Mouse (Mus musculus) frontal cortex, adult (tissue): ENCODE data around the gene Hdgfl2.

Experiments used
- ATAC-seq: cut with Nextera tagmentation; 2 replicates; pipeline ENCODE4 v1.9.2; 2017; ENCODE audit warnings: mild to moderate bottlenecking, moderate library complexity, mixed read lengths; ENCODE audit not compliant: low TSS enrichment

Gene Hdgfl2

DNA sequence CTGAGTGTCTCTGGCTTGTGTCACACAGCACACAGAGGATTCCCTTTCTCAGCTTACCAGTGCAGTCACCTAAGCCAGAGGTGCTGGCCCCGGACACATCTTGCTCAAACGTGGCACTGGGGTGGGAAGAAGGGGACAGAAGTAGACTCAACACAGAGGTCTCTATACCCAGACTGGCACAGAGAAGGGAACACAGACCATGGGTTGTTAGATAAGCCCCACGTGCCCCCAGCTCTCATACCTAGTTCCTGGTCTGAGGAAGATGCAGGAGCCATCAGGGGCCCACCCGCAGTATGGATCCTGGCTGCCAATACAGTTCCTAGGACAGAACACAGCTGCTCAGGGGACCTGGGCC lies 45.8 kb downstream of the Hdgfl2 start:
- no peak for ATAC-seq

DNA sequence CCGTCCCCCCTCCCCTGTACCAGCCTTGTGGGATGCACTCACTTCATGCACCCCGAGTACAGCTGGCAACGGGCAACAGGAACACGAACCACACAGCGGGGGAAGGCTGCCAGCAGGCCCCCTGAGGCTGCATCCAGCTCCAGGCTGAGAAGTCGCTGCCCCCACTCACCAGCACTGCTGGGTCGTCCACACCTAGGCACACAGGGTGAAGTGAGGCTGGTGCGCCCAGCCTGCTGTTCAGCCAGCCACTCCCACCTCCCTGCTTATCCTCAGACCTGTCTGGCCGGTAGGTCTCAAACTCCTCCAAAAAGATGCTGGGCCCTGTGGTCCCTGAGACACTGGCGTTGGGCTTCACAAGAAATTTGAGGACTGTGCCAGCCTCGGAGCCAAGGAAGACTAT lies 46.7 kb downstream of the Hdgfl2 start:
- ATAC-seq: no peak

DNA sequence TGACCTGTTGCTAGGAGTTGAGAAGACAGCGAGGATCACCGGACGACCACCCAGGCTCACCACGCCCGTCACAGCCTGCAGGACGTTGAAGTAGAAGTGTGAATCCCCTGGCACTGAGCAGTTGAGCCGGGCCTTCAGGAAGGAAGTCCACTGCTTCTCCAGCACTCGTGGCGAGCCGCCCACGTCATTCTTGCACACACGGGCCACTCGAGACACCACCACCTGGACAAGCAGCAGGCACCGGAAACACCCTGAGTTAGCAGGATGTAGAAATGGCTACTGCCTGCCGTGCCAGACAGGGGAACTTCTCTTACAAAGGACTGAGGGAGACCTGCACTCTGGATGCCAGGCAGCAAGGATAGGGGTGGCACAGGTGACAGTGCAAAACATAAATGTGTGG lies 48.8 kb downstream of the Hdgfl2 start:
- ATAC-seq: no peak

DNA sequence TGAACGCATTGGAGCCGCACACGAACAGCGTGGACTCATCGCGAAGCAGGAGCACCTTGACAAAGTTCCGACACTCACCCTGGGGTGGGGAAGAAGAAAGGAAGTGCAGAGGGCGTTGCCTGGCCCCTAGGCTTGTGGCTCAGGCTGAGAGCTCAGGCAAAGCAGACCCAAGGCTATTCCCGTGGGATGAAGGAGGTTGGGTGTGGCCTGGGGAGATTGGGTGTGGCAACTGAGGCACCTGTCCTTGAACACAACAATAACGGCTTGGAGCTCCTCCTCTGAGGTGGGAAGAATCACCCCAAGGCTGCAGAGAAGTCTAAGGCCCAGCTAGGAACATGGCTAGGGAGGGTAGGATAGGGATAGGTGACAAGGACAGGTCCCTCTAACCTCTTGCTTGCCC lies 51.7 kb downstream of the Hdgfl2 start:
- ATAC-seq: no peak

DNA sequence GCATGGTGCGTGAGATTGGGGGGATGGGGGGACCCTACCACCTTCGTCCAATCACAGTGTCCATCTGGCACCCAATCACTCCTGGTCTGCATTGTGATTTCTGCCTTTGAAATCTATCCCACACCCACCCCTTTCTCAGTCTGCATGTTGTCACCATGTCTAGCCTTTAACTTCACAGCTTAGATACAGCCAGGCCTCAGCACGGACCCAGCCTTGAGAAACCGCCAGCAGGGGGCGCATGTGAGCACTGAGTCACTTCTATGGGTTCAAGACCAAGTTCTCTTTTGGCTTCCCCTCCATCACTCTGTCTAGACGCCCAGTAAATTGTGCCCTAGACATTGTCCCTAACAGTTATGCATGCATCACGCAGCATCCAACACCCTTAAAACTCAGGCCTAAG lies 52.4 kb downstream of the Hdgfl2 start:
- no peak for ATAC-seq

DNA sequence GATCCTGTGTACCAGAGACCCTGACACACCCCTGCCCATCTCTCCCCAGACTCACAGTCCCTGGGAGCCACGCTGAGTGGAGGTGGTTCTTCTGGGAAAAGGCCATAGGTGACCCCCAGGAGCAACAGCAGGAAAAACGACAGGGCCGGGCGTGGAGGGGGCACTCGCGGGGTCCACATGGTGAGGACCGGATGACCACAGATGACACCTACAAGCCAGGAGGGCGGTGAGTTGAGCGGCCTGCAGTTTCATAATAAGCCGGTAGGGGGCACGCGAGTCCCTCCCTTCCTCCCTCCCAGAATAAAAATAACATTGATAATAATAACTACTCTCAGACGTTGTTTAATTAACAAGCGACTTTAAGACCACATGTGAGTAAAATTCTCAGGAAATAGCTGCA lies 53.2 kb downstream of the Hdgfl2 start:
- no peak for ATAC-seq

DNA sequence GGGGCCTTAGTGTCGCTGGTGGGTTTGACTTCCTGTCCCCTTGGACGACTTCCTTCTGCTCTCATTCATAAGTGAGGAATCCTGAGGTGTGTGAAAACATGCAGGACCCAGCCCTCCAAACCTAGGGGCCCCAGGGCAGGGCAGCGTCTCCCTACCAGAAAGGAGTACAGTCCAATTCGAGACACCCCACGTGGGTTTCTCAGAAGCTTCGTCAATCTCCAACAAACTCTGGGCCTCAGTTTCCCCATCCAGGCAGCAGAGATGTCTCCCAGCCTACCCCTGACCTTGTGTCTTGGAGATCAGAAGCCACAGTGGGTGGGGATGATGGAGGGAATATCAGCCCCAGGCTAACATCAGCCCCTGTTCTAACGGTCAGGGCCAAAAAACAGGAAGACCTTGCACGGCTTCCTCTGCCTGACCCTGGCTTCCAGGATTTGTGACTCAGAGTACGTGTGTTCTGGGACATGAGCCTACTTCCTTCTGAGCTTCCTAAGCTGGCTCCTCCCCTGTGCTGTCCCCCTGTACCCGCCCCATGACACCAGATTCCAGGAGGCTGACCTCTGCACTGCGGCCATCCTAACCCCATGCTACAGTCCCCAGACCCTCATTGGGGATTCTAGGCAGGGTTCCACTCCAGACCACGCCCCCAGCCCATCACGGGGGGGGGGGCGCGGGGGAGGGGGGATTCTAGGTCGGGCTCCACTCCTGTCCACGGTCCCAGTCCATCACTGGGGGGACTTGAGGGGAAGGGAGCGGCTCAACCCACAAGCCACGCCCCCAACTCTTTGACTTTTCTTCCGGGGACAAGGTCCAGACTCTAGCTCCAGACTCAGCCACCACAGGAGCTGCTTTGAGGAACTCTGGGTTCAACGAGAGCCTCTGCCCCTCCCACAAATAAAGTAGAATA lies 54.3 kb downstream of the Hdgfl2 start:
- ATAC-seq: no peak

DNA sequence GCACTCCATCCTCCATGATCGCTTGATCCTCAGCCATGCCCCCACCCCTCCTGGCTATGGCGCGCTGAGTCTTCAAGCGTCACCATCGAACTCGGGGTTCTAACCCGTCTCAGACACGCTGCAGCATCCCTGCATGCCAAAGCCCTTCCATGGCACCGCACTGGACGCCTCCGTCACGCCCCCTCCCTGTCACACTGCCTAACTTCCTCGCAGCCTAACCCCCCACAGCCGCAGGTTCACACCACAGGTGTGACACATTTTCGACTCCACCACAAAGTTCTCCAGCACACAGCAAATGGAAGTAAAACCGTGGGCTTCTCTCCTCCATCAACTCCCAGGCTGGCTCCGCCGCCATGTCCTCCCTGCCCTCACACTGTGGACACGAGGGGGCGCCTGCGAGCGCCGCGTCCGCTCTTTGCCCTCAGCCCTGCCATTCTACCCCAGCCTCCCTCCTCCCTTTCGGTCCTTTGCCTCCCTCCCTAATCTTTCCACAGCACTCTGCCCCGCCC lies 55.1 kb downstream of the Hdgfl2 start:
- ATAC-seq: peak; percentile 41; the same call in 1 of the 2 replicates

DNA sequence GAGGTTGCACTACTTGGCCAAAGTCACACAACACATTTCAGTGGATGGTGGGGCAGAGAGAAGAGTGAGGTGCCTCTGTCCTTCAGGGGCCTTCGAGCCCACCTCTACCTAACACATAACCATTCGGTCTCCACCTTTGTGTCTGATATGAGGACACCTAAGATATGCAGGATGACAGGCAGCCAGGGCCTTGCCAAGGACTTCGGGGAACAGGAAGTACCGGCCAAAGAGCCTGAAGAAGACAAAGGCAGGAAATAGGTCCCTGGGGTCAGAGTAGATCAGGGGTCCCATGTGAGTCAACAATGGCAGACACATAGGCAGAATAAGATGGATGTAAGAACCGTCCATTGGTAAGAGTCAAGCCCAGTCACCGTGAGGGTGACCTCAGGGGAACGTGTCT lies 57.1 kb downstream of the Hdgfl2 start:
- no peak for ATAC-seq

DNA sequence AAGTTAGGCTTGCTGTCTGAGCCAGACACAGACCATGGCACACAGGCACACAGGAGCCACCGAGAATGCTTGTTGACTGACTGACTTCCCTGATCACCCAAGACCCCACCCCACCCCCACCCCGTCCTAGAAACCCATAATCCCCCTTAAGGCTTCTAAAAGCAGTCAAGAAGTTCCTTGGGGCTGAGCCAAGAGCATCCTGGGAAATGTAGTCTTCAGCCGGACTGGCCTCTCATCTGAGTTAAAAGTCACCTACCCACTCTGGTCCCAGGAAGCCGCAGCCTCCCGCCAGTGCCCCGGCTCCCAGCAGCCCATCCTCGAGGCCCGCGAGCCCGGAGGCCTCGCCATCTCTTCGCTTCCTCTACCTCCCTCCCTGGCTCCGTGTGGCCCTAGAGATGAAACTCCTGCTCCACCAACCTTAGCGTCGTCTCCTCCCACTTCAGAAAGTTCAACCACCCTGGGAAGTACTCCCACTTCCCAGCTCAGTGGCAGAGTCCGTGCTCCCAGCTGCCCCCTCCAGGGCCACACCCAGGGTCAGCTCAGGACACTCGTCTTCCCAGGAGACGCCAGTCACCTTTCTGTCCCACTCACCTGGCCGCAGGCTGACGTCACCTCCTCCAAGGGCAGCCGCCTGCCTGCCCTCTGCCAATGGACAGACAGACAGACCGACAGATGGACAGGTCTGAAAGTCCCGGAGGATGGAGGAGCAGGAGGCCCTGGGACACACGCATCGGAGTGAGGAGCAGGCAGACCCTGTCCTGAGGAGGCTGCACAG lies 58.6 kb downstream of the Hdgfl2 start:
- ATAC-seq: no peak

DNA sequence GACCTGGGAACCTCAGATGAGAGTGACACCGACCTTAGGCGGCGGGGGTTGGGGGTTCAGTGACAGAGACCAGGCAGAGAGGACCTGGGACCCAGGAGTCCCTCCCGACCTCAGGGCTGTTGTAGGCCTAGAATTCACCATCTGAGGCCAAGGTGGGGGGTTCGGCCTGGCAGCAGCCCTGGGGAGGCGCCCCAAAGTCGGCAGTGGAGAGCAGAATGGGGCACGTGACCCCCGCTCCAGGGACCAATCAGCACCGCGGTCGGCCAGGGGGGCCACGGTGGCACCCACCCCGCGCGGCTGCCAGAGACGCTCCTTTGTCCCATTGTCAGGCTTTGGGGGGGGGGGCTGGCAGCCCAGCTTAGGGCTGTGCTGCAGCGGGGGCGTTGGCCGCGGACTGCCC lies 59.9 kb downstream of the Hdgfl2 start:
- peak; percentile 14; the same call in 1 of the 2 replicates for ATAC-seq

DNA sequence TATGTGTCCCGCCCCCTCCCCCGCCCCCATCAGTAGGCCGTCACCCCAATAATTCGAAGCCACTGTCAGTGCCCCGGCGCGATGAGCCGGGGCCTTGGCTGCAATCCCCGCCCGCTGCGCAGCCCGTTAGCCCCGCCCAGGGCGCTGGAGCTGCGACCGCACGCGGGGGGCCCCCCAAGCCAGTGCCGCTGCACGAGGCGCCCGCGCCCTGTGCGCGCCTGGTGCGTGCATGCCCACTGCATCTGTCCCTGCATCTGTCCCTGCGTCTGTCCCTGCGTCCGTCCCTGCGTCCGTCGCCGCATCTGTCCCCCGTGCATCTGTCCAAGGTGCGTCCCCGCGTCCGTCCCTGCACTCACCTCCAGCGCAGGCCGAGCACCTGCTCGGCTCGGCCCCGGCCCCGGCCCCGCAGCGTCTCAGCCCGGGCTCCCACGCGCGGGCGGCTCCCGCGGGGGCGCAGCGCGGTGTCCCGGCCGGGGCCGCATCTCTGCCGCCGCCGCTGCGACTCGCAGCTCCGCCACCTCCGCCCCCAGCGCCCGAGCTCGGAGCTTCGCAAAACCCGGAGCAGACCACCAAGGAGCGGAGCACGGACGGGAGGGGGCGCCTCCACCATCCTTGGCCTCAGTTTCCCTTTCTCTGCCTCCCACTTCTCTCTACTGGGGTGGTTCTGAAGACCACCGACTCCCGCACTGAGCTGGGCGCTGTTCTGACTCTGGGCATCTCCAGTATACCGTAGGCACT lies 60.6 kb downstream of the Hdgfl2 start, which contains the start of gene Sema6b:
Sema6b (minus strand) TSS at position 486 of the 738 bp plus-strand sequence.
- ATAC-seq: peak; percentile 38; the same call in 1 of the 2 replicates

DNA sequence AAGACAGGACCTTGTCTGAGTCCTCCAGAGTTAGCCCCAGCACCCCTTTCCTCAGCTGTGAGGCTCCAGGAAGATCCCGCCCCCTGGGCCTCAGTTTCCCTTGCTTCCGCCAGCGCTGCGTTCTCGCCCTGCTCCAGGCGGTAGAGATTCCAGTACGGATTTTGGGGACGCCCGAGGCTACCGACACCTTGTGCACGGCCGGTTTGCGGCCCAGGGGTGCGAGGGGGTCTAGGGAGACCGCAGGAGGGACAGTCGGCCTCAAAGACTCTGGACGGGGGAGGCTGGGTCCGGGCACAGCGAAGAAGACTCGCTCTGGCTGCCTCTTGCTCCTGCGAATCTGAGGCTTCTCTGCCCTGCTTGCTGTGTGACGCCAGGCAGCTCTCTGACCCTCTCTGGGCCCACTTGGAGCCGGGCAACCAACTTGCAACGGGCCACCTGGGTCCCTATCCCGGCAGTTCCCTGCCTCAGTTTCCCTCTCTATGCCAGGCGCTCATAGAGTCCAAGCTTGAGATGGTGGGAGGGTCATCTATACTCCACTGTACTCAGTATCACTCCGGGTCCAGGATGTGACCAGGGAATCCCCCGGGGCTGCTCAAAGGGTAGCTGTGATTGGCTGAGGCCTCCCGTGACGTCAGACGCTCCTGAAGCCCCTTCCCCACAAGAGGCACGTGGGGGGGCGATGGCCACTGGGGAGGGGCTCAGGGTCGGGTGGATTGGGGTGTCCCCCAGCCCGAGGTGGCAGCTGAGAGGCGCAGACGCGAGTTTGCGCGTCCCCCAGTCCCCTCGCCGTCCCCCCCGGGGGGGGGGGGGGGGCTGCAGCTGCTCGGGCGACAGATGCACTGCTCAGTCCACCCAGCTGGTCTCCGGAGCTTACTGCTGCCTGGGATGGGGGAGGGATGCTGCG lies 62.5 kb downstream of the Hdgfl2 start:
- no peak for ATAC-seq

DNA sequence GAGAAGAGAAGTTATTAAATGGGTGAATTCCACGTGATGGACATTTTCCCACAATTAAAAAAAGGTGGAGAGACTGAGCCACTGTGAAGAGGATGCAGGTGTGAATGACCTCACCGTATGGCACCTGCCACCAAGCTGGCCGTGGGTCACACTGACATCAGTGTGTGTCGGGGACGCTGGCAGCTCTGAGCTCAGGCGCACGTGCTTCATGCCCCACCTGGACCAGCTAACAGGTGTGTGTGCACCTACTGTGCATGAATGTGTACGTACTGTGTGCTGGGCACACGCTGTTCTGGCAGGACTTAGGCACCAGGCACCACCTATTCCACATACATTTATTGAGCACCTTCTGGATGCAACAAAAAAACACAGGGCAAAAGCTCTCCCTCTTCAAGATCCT lies 65.1 kb downstream of the Hdgfl2 start:
- no peak for ATAC-seq

DNA sequence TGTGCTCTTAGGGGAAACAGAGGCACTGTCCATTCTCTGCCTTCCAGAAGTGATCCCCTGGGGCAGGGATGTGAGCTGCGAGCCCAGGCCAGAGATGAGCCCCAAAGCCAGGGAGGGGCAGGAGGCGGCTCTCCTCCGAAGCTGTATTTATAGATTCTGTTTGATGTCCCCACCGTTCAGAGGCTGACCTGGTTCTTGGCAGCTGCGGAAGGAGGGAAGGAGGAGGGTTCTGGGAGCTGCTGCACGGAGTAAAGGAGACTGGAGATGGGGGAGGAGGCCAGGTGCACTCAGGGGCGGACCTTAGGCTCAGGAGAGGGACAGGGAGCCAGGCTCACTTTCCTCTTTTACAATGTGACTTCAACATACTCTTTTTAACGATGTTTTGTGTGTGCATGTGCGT lies 66.7 kb downstream of the Hdgfl2 start:
- no peak for ATAC-seq

DNA sequence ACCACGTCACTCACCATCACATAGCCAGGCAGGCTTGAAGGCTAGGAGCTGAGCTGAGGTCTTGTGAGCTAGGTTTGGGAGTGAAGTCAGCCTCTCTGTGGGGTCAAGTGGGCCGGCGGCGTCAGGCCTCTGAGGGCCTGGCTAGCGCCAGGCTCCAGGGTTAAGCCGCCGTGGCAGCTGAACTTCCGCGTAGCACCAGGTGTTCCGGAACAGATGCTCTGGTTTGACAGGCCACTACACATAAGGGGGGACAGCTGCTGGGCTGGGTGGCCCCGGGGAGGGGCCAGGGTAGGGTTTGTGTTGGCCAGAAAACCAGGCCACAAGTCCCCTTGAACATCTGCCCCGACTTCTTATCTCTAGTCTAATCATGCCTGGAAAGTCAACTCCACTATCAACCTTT lies 68.0 kb downstream of the Hdgfl2 start:
- no peak for ATAC-seq

DNA sequence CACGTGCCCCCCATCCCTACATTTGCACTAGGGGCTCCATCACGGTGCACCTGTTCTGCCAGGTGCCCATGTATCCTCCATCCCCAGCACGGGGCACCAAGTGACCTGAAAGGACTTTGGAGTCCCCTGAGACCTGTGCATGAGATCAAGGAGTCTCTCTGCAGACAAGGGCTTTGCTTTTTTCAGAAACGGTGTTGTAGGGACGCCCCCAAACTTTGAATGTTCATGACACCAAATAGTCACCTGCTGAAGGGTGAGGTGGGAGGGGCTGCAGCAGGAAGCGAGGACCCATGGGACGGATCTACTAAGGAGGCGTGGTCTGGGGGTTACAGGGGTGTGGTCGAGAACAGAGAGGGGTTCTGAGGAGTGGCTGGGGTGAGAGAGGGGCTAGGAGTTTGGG lies 68.8 kb downstream of the Hdgfl2 start:
- no peak for ATAC-seq

DNA sequence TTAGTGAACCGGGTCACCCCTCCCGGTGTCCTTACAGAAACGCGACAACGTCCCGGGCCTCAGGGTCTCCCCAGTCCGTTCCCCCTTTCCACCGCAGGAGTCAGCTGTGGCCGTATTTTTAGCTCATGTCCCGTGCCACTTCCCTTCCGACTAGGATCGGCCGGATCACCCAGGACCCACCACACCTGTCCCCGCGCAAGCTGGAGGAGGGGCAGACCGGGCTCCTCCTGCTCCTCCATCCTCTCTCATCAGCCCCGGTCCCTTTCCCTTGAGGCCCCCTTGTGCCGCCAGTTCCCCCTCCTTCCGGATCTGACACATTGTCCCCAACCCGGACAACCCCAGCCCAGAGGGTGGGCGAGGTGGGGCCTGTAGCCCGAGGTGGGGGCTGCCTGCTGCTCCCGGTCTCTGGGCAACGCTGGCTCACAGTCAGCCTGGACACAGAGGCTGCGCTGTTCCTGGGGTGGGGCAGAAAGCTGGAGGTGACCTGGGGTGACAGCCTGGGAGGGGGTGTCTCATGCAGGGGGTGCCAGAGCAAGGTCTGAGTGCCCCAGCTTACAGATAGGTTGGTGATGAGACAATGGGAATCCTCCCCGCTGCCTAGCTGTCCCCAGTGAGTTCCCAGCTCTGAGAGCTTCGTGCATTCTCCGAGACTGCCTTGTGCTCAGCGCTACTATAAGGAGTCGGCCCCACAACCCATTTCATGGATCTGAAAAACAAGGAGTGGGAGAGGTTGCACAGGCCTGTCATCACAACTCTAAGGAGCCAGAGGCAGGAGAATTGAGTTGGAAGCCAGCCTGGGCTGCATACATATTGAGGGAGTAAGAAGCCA lies 69.6 kb downstream of the Hdgfl2 start:
- 0 out of 2 replicates have a peak, but pooled peaks have one; percentile 29 for ATAC-seq

DNA sequence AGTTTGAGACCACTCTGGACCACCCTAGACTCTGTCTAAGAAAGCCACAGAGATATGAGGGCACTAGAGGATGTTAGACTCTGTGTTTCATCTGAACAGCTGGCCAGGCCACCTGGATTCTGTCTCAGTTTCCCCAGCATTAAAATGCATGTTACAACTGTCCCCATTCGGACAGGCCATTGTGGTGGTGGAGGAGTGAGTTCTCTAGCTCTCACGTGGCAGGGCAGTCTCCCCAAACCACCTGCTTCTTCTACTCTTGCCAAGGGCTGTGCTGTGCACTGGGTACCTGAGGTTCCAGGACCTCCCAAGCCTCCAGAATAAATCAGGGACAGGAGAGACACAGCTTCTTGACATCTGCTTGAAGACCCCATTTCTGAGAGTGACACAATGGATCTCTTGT lies 70.5 kb downstream of the Hdgfl2 start:
- ATAC-seq: no peak
